Mouse (Mus musculus): Measurements from ENCODE around the gene Igdcc4. TPM values are rescaled to one million over a fixed set of nuclear protein-coding genes. Genes with fewer than 3 reads are reported as not detected.

Igdcc4 gene
- polyA plus RNA-seq, 1 experiment from 2014 or later = 12.4 TPM

- ATAC-seq (replicated peaks; ENCODE audit: insufficient number of reproducible peaks, low FRiP score, low TSS enrichment, low read depth) = no peak
- no peak overlapping the region for H3K4me3 ChIP-seq (ENCODE audit: low read depth, low read length)
- no peak overlapping the region for H3K4me2 ChIP-seq (ENCODE audit: low read depth, low read length)
- no peak for DNase-seq (ENCODE audit: low spot score)
- no peaks in the 10 kb centered on the region for H3K9me3 ChIP-seq (replicated peaks; ENCODE audit: control insufficient read depth, low read length)
- H3K4me1 ChIP-seq (ENCODE audit: control insufficient read depth, insufficient read depth, low read length) = no peaks in the 10 kb centered on the region; the same call in 1 of the 2 replicates
- H3K36me3 ChIP-seq (replicated peaks; ENCODE audit: control insufficient read depth, insufficient read depth, low read depth, low read length) = no peaks in the 10 kb centered on the region; the same call in 1 of the 2 replicates
- no peak overlapping the region for H3K9ac ChIP-seq (replicated peaks; ENCODE audit: low read length)
- H3K27me3 ChIP-seq (ENCODE audit: control insufficient read depth, insufficient read depth, low read length) = no peaks in the 10 kb centered on the region
- WGBS = 77% methylated on average over 4 of the region's 4 CpGs
- H3K27ac ChIP-seq (replicated peaks; ENCODE audit: low read depth, low read length) = no peak overlapping the region
These were observed 33.8 kb downstream of the Igdcc4 start for GRCm38 (mm10) chr9:65135126-65135525.

GRCm38 (mm10) chr9:65140491-65140890 lies 39.2 kb downstream of the Igdcc4 start:
- H3K27ac ChIP-seq (replicated peaks; ENCODE audit: low read depth, low read length) = peak overlapping the region; percentile 92
- peak overlapping the region; percentile 88 for H3K4me2 ChIP-seq (ENCODE audit: low read depth, low read length)
- 2% methylated on average over 8 of the region's 8 CpGs for WGBS
- ATAC-seq (replicated peaks; ENCODE audit: insufficient number of reproducible peaks, low FRiP score, low TSS enrichment, low read depth) (no peak), DNase-seq (ENCODE audit: low spot score) (no peak)
- peak overlapping the region; percentile 96 for H3K9ac ChIP-seq (replicated peaks; ENCODE audit: low read length)
- H3K36me3 ChIP-seq (replicated peaks; ENCODE audit: control insufficient read depth, insufficient read depth, low read depth, low read length) = no peaks in the 10 kb centered on the region
- peak overlapping the region; percentile 90 for H3K4me3 ChIP-seq (ENCODE audit: low read depth, low read length)
- H3K27me3 ChIP-seq (ENCODE audit: control insufficient read depth, insufficient read depth, low read length) = no peaks in the 10 kb centered on the region; the same call in 1 of the 2 replicates
- no peaks in the 10 kb centered on the region; the same call in 1 of the 2 replicates for H3K4me1 ChIP-seq (ENCODE audit: control insufficient read depth, insufficient read depth, low read length)
- H3K9me3 ChIP-seq (replicated peaks; ENCODE audit: control insufficient read depth, low read length) = no peaks in the 10 kb centered on the region

- WGBS = 0% methylated on average over 23 of the region's 48 CpGs
- no peaks in the 10 kb centered on the region for H3K36me3 ChIP-seq (replicated peaks; ENCODE audit: control insufficient read depth, insufficient read depth, low read depth, low read length)
- ATAC-seq (replicated peaks; ENCODE audit: insufficient number of reproducible peaks, low FRiP score, low TSS enrichment, low read depth) = peak; percentile 76
These were observed 39.6 kb downstream of the Igdcc4 start, which contains the start of gene Igdcc3 for GRCm38 (mm10) chr9:65140936-65141305. TSS of gene Igdcc3 (plus strand) at chr9:65141189.

GRCm38 (mm10) chr9:65141306-65141975 lies 40.2 kb downstream of the Igdcc4 start:
- peak overlapping the region; percentile 88 for H3K4me2 ChIP-seq (ENCODE audit: low read depth, low read length)
- peak overlapping the region; percentile 92 for H3K27ac ChIP-seq (replicated peaks; ENCODE audit: low read depth, low read length)
- no peaks in the 10 kb centered on the region; the same call in 1 of the 2 replicates for H3K4me1 ChIP-seq (ENCODE audit: control insufficient read depth, insufficient read depth, low read length)
- H3K9me3 ChIP-seq (replicated peaks; ENCODE audit: control insufficient read depth, low read length) = no peaks in the 10 kb centered on the region
- no peaks in the 10 kb centered on the region; the same call in 1 of the 2 replicates for H3K36me3 ChIP-seq (replicated peaks; ENCODE audit: control insufficient read depth, insufficient read depth, low read depth, low read length)
- peak; percentile 63 for ATAC-seq (replicated peaks; ENCODE audit: insufficient number of reproducible peaks, low FRiP score, low TSS enrichment, low read depth)
- peak overlapping the region; percentile 96 for H3K9ac ChIP-seq (replicated peaks; ENCODE audit: low read length)
- peak overlapping the region; percentile 90 for H3K4me3 ChIP-seq (ENCODE audit: low read depth, low read length)
- no peaks in the 10 kb centered on the region; the same call in 1 of the 2 replicates for H3K27me3 ChIP-seq (ENCODE audit: control insufficient read depth, insufficient read depth, low read length)
- WGBS = under 1% methylated on average over 67 of the region's 73 CpGs
- peak; percentile 66 for DNase-seq (ENCODE audit: low spot score)

More at GRCm38 (mm10) chr9:65140936-65141305, 39.6 kb downstream of the Igdcc4 start, which contains the start of gene Igdcc3:
- no peaks in the 10 kb centered on the region; the same call in 1 of the 2 replicates for H3K4me1 ChIP-seq (ENCODE audit: control insufficient read depth, insufficient read depth, low read length)
- H3K27ac ChIP-seq (replicated peaks; ENCODE audit: low read depth, low read length) = peak within 1 kb of the TSS; percentile 92
- H3K9me3 ChIP-seq (replicated peaks; ENCODE audit: control insufficient read depth, low read length) = no peaks in the 10 kb centered on the region
- H3K4me2 ChIP-seq (ENCODE audit: low read depth, low read length) = peak within 1 kb of the TSS; percentile 88
- peak within 1 kb of the TSS; percentile 96 for H3K9ac ChIP-seq (replicated peaks; ENCODE audit: low read length)
- peak; percentile 85 for DNase-seq (ENCODE audit: low spot score)
- peak within 1 kb of the TSS; percentile 90 for H3K4me3 ChIP-seq (ENCODE audit: low read depth, low read length)
- H3K27me3 ChIP-seq (ENCODE audit: control insufficient read depth, insufficient read depth, low read length) = no peaks in the 10 kb centered on the region; the same call in 1 of the 2 replicates

- Histone ChIP-seq H3K9ac (replicated peaks; ENCODE audit: low read length) (peak overlapping the region; percentile 96), H3K9me3 (replicated peaks; ENCODE audit: control insufficient read depth, low read length) (no peaks in the 10 kb centered on the region), H3K36me3 (replicated peaks; ENCODE audit: control insufficient read depth, insufficient read depth, low read depth, low read length) (peaks cover 1% of the 10 kb centered on the region; the same call in 1 of the 2 replicates), H3K4me3 (ENCODE audit: low read depth, low read length) (peak overlapping the region; percentile 90), H3K27me3 (ENCODE audit: control insufficient read depth, insufficient read depth, low read length) (no peaks in the 10 kb centered on the region; the same call in 1 of the 2 replicates), H3K4me1 (ENCODE audit: control insufficient read depth, insufficient read depth, low read length) (no peaks in the 10 kb centered on the region; the same call in 1 of the 2 replicates), H3K27ac (replicated peaks; ENCODE audit: low read depth, low read length) (peak overlapping the region; percentile 92), H3K4me2 (ENCODE audit: low read depth, low read length) (peak overlapping the region; percentile 88)
- peak; percentile 60 for DNase-seq (ENCODE audit: low spot score)
- WGBS = 0% methylated on average over 16 of the region's 17 CpGs
- peak; percentile 42; the same call in 1 of the 2 replicates for ATAC-seq (replicated peaks; ENCODE audit: insufficient number of reproducible peaks, low FRiP score, low TSS enrichment, low read depth)
These were observed 40.7 kb downstream of the Igdcc4 start for GRCm38 (mm10) chr9:65141976-65142318.

GRCm38 (mm10) chr9:65142399-65142798 lies 41.1 kb downstream of the Igdcc4 start:
- no peaks in the 10 kb centered on the region; the same call in 1 of the 2 replicates for H3K4me1 ChIP-seq (ENCODE audit: control insufficient read depth, insufficient read depth, low read length)
- ATAC-seq (replicated peaks; ENCODE audit: insufficient number of reproducible peaks, low FRiP score, low TSS enrichment, low read depth) (no peak), DNase-seq (ENCODE audit: low spot score) (peak; percentile 69)
- peak overlapping the region; percentile 96 for H3K9ac ChIP-seq (replicated peaks; ENCODE audit: low read length)
- H3K4me3 ChIP-seq (ENCODE audit: low read depth, low read length) = peak overlapping the region; percentile 90
- no peak overlapping the region for H3K27ac ChIP-seq (replicated peaks; ENCODE audit: low read depth, low read length)
- 0% methylated on average over 8 of the region's 8 CpGs for WGBS
- peaks cover 4% of the 10 kb centered on the region; the same call in 1 of the 2 replicates for H3K36me3 ChIP-seq (replicated peaks; ENCODE audit: control insufficient read depth, insufficient read depth, low read depth, low read length)
- peak overlapping the region; percentile 88 for H3K4me2 ChIP-seq (ENCODE audit: low read depth, low read length)
- no peaks in the 10 kb centered on the region; the same call in 1 of the 2 replicates for H3K27me3 ChIP-seq (ENCODE audit: control insufficient read depth, insufficient read depth, low read length)
- no peaks in the 10 kb centered on the region for H3K9me3 ChIP-seq (replicated peaks; ENCODE audit: control insufficient read depth, low read length)

GRCm38 (mm10) chr9:65146001-65146400 lies 44.7 kb downstream of the Igdcc4 start:
- DNase-seq (ENCODE audit: low spot score) = no peak

GRCm38 (mm10) chr9:65148507-65148906 lies 47.2 kb downstream of the Igdcc4 start:
- DNase-seq (ENCODE audit: low spot score) (no peak), ATAC-seq (replicated peaks; ENCODE audit: insufficient number of reproducible peaks, low FRiP score, low TSS enrichment, low read depth) (no peak)
- H3K4me3 ChIP-seq (ENCODE audit: low read depth, low read length) = no peak overlapping the region
- H3K9me3 ChIP-seq (replicated peaks; ENCODE audit: control insufficient read depth, low read length) = no peaks in the 10 kb centered on the region
- peaks cover 10% of the 10 kb centered on the region; the same call in 1 of the 2 replicates for H3K36me3 ChIP-seq (replicated peaks; ENCODE audit: control insufficient read depth, insufficient read depth, low read depth, low read length)
- peaks cover 6% of the 10 kb centered on the region for H3K4me1 ChIP-seq (ENCODE audit: control insufficient read depth, insufficient read depth, low read length)
- H3K4me2 ChIP-seq (ENCODE audit: low read depth, low read length) = no peak overlapping the region
- WGBS = 91% methylated on average over 7 of the region's 7 CpGs
- no peak overlapping the region for H3K27ac ChIP-seq (replicated peaks; ENCODE audit: low read depth, low read length)
- H3K27me3 ChIP-seq (ENCODE audit: control insufficient read depth, insufficient read depth, low read length) = no peaks in the 10 kb centered on the region
- no peak overlapping the region for H3K9ac ChIP-seq (replicated peaks; ENCODE audit: low read length)

More at GRCm38 (mm10) chr9:65146001-65146400, 44.7 kb downstream of the Igdcc4 start:
- Histone ChIP-seq H3K27ac (replicated peaks; ENCODE audit: low read depth, low read length) (no peak overlapping the region), H3K27me3 (ENCODE audit: control insufficient read depth, insufficient read depth, low read length) (no peaks in the 10 kb centered on the region; the same call in 1 of the 2 replicates), H3K9ac (replicated peaks; ENCODE audit: low read length) (no peak overlapping the region), H3K36me3 (replicated peaks; ENCODE audit: control insufficient read depth, insufficient read depth, low read depth, low read length) (peaks cover 10% of the 10 kb centered on the region; the same call in 1 of the 2 replicates), H3K9me3 (replicated peaks; ENCODE audit: control insufficient read depth, low read length) (no peaks in the 10 kb centered on the region), H3K4me3 (ENCODE audit: low read depth, low read length) (no peak overlapping the region), H3K4me2 (ENCODE audit: low read depth, low read length) (no peak overlapping the region), H3K4me1 (ENCODE audit: control insufficient read depth, insufficient read depth, low read length) (no peaks in the 10 kb centered on the region; the same call in 1 of the 2 replicates)
- no peak for ATAC-seq (replicated peaks; ENCODE audit: insufficient number of reproducible peaks, low FRiP score, low TSS enrichment, low read depth)
- WGBS = 64% methylated on average over 5 of the region's 5 CpGs

Data from embryonic facial prominence, embryonic 11.5 days (tissue).